Mouse (Mus musculus) midbrain, embryonic 14.5 days (tissue): Measurements from ENCODE around the gene Cdh24. TPM values are rescaled to one million over a fixed set of nuclear protein-coding genes. Genes with fewer than 3 reads are reported as not detected.

Experiments
- ATAC-seq: fragments of 200-750 bp; cut with Nextera tagmentation; 2 replicates; pipeline ENCODE4 v1.8.0; 2017; ENCODE audit warnings: moderate number of reproducible peaks, moderate library complexity; ENCODE audit not compliant: low FRiP score, low TSS enrichment
- DNase-seq: peaks from one replicate; pipeline ENCODE4 v3.0.0-alpha.2; 2015
- H3K27ac ChIP-seq: fragments of 300-500 bp; sonication (generic); replicated peaks from 2 replicates; pipeline ENCODE4 v1.5.1; 2014; ENCODE audit warnings: mild to moderate bottlenecking, low read depth, low read length, moderate library complexity
- H3K27me3 ChIP-seq: fragments of 300-500 bp; sonication (generic); 2 replicates; pipeline ENCODE4 v1.6.1; 2014; ENCODE audit warnings: low read length, control low read depth, mixed read lengths; ENCODE audit not compliant: control insufficient read depth, insufficient read depth
- H3K36me3 ChIP-seq: fragments of 300-500 bp; sonication (generic); 2 replicates; pipeline ENCODE4 v1.6.1; 2014; ENCODE audit warnings: low read length, control low read depth; ENCODE audit not compliant: control insufficient read depth, insufficient read depth
- H3K4me1 ChIP-seq: fragments of 300-500 bp; sonication (generic); 2 replicates; pipeline ENCODE4 v1.6.1; 2014; ENCODE audit warnings: mild to moderate bottlenecking, antibody characterized with exemption, low read length, control low read depth; ENCODE audit not compliant: control insufficient read depth, insufficient read depth
- H3K4me2 ChIP-seq: fragments of 300-500 bp; sonication (generic); 2 replicates; pipeline ENCODE4 v1.6.1; 2014; ENCODE audit warnings: mild to moderate bottlenecking, low read length, moderate library complexity
- H3K4me3 ChIP-seq: fragments of 300-500 bp; sonication (generic); replicated peaks from 2 replicates; pipeline ENCODE4 v1.5.1; 2014; ENCODE audit warnings: low read depth, low read length
- H3K9ac ChIP-seq: fragments of 300-500 bp; sonication (generic); replicated peaks from 2 replicates; pipeline ENCODE4 v1.6.1; 2014; ENCODE audit warnings: mild to moderate bottlenecking, low read length, moderate library complexity
- H3K9me3 ChIP-seq: fragments of 300-500 bp; sonication (generic); 2 replicates; pipeline ENCODE4 v1.6.1; 2016; ENCODE audit warnings: low read length, control low read depth, mixed read lengths; ENCODE audit not compliant: control insufficient read depth
- WGBS: fragments of 180-500 bp; shearing (Covaris S2); extraction: QIAGEN DNeasy Blood & Tissue Kit; methylation state at CpG from one replicate; pipeline ENCODE4 v1.1.7; 2014; 5-methylcytosine and 5-hydroxymethylcytosine counted together
- polyA plus RNA-seq: library from polyadenylated mRNA; unstranded; fragments of >200 nt; fragmentation: Nextera tagmentation; extraction: Ambion mirVana; gene quantifications from 2 replicates; pipeline ENCODE4 v1.2.1, GENCODE M21; 2014

The Cdh24 gene
- polyA plus RNA-seq, 1 experiment from 2014 or later: 12.4 TPM

- H3K9me3 ChIP-seq: no peaks in the 10 kb centered on the region
- 75% methylated on average over 5 of the region's 5 CpGs for WGBS
- H3K9ac ChIP-seq: 0 out of 2 replicates have a peak overlapping the region, but pooled peaks have one; percentile 6
- peaks cover 64% of the 10 kb centered on the region for H3K36me3 ChIP-seq
- H3K4me1 ChIP-seq: peaks cover 13% of the 10 kb centered on the region
- ATAC-seq (no peak), DNase-seq (no peak)
- no peak overlapping the region for H3K4me2 ChIP-seq
- no peaks in the 10 kb centered on the region for H3K27me3 ChIP-seq
- no peak overlapping the region for H3K4me3 ChIP-seq
- H3K27ac ChIP-seq: no peak overlapping the region
These were observed 3.0 kb downstream of the Cdh24 start for GRCm38 (mm10) chr14:54638210-54638609.

DNA sequence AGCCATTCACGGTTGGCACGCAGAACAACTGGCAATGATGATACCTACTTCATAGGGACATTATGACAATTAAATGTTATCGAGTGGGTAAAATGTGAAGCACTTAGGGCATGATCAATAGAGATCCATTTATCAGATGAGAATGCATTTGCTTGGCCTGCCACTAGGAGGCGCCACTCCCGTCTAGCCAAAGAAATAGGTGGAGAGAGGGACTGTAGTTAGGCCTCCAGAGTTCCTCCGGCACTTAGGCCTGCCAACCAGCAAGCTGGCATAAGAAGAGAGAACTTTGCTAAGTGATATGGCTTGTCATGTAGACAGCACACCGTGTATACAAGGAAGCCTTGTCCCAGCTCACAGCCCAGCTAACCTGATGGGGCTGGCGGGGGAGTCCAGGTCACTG lies 4.2 kb downstream of the Cdh24 start:
- Histone ChIP-seq H3K9ac (no peak overlapping the region), H3K4me3 (no peak overlapping the region), H3K4me2 (no peak overlapping the region), H3K4me1 (peaks cover 13% of the 10 kb centered on the region), H3K27ac (no peak overlapping the region), H3K36me3 (peaks cover 64% of the 10 kb centered on the region), H3K9me3 (no peaks in the 10 kb centered on the region), H3K27me3 (no peaks in the 10 kb centered on the region)
- peak; percentile 67 for DNase-seq
- ATAC-seq: no peak
- WGBS: 49% methylated on average over 8 of the region's 8 CpGs

GRCm38 (mm10) chr14:54634182-54634581 lies 7.0 kb downstream of the Cdh24 start:
- H3K4me2 ChIP-seq: no peak overlapping the region

DNA sequence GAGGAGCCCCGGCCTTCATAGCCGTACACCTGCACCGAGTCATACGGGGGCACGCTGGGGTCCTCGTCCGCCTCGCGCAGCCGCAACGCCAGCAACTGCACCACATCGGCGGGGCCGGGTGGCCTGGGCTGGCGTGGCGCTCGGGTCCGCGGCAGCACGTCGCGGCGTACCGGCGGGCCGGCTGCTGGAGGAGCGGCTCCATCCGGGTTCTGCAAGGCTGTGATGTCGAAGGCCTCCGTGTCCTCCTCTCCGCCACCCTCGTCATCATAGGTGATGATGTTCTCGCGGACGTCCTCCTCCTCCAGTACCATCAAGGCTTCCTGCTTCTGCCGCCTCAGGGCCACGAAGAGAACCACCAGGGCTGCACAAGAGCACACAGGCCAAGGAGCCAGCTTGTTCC lies 8.9 kb downstream of the Cdh24 start:
- Histone ChIP-seq H3K4me2 (no peak overlapping the region), H3K4me3 (no peak overlapping the region), H3K36me3 (peaks cover 65% of the 10 kb centered on the region), H3K27me3 (no peaks in the 10 kb centered on the region), H3K9me3 (no peaks in the 10 kb centered on the region), H3K9ac (no peak overlapping the region), H3K4me1 (no peaks in the 10 kb centered on the region), H3K27ac (no peak overlapping the region)
- WGBS: 92% methylated on average over 36 of the region's 37 CpGs
- ATAC-seq: no peak
- no peak for DNase-seq

More at GRCm38 (mm10) chr14:54634182-54634581, 7.0 kb downstream of the Cdh24 start:
- Histone ChIP-seq H3K27ac (no peak overlapping the region), H3K36me3 (peaks cover 84% of the 10 kb centered on the region), H3K4me1 (peaks cover 2% of the 10 kb centered on the region), H3K9me3 (no peaks in the 10 kb centered on the region), H3K4me3 (no peak overlapping the region), H3K9ac (no peak overlapping the region), H3K27me3 (no peaks in the 10 kb centered on the region)
- 88% methylated on average over 4 of the region's 4 CpGs for WGBS
- ATAC-seq: no peak
- DNase-seq: no peak

- H3K4me2 ChIP-seq: no peak overlapping the region
- no peak overlapping the region for H3K4me3 ChIP-seq
- peaks cover 55% of the 10 kb centered on the region for H3K36me3 ChIP-seq
- H3K9ac ChIP-seq: no peak overlapping the region
- H3K27ac ChIP-seq: 0 out of 2 replicates have a peak overlapping the region, but pooled peaks have one; percentile 63
- WGBS: 67% methylated on average over 4 of the region's 4 CpGs
- 0 out of 2 replicates have a peak, but pooled peaks have one; percentile 31 for ATAC-seq
- DNase-seq: no peak
- H3K9me3 ChIP-seq: no peaks in the 10 kb centered on the region
- no peaks in the 10 kb centered on the region for H3K27me3 ChIP-seq
- H3K4me1 ChIP-seq: no peaks in the 10 kb centered on the region
These were observed 9.9 kb downstream of the Cdh24 start for GRCm38 (mm10) chr14:54631240-54631599.

DNA sequence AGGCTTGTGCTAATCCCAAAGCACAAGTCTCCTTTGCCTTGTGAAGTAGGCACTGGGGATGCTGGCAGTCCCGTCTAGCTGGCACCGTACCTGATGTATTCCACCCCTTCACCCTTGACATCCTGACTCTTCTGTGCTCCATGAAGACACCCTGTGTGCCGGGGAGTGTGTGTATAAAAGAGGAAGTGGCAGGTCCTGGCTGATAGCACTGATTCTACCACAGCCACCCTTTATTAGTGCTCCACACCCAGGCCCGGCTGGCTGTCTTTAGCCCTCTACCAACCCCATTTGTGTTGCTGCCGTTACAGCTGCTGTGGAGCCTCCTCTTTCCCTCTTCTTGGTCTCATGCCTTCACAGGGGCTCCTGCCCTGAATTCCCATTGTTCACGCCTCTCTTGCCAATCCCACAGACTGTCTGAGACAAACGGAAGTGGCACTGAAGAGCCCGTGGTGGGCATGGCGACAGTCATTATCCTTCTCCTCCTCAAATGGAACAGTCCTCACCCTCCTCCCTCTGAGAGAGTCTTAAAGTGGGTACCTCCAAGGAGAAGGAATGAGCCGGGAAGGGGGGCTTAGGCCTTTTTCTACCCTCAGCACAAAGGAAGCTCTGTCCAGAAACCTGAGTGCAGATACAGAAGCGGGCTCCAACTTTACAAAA lies 10.5 kb downstream of the Cdh24 start:
- no peaks in the 10 kb centered on the region for H3K4me1 ChIP-seq
- no peak overlapping the region for H3K4me2 ChIP-seq
- H3K36me3 ChIP-seq: peaks cover 50% of the 10 kb centered on the region
- WGBS: 71% methylated on average over 11 of the region's 11 CpGs
- no peak overlapping the region; the same call in 1 of the 2 replicates for H3K9ac ChIP-seq
- H3K4me3 ChIP-seq: no peak overlapping the region
- ATAC-seq (0 out of 2 replicates have a peak, but pooled peaks have one; percentile 6), DNase-seq (no peak)
- H3K9me3 ChIP-seq: no peaks in the 10 kb centered on the region
- H3K27ac ChIP-seq: peak overlapping the region; percentile 63
- H3K27me3 ChIP-seq: no peaks in the 10 kb centered on the region

DNA sequence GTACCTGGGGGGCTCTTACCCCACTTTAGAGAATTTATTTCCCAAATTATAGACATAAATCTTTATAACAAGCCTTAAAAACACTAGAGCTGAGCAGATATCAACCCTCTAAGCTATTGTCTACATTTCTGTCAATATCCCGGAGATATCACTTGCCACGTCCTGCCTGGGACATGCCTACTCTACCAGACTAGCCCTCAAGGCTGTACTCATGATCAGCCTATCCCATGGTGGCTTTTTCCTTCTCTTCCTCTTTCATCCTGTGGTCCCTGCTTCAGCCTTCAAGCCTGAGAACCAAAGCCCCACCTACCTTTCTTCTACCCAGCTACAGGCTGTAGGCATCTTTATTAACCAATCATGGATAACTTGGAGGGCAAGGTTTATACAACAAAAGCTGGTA lies 11.4 kb downstream of the Cdh24 start:
- no peak overlapping the region for H3K4me2 ChIP-seq
- ATAC-seq (no peak), DNase-seq (no peak)
- H3K27me3 ChIP-seq: no peaks in the 10 kb centered on the region
- peaks cover 48% of the 10 kb centered on the region for H3K36me3 ChIP-seq
- H3K4me3 ChIP-seq: no peak overlapping the region
- H3K9ac ChIP-seq: no peak overlapping the region
- no peak overlapping the region for H3K27ac ChIP-seq
- 94% methylated on average over 2 of the region's 2 CpGs for WGBS
- no peaks in the 10 kb centered on the region for H3K4me1 ChIP-seq
- no peaks in the 10 kb centered on the region for H3K9me3 ChIP-seq

DNA sequence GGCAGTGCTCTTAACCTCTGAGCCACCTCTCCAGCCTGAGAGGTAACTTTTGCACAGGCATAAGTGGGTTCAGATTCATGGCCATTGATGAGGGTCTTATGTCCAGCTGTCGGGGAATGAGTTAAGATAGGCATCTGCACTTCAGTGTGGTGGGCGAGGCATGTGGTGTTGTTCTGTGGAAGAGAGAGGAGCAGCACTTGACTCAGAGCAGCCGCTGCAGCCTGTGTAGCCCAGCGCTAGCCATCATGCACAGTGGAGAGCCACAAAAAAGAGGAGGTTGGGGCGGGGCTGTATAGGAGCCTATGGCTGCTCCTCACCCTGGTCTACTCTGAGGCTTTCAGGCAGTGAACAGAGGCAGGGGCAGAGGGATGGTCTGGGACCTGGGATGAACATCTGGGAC lies 13.1 kb downstream of the Cdh24 start:
- DNase-seq (no peak), ATAC-seq (no peak)
- H3K4me1 ChIP-seq: no peaks in the 10 kb centered on the region
- H3K27me3 ChIP-seq: no peaks in the 10 kb centered on the region
- H3K4me2 ChIP-seq: no peak overlapping the region
- peaks cover 34% of the 10 kb centered on the region for H3K36me3 ChIP-seq
- no peak overlapping the region for H3K9ac ChIP-seq
- H3K9me3 ChIP-seq: no peaks in the 10 kb centered on the region
- no peak overlapping the region for H3K27ac ChIP-seq
- H3K4me3 ChIP-seq: no peak overlapping the region
- 78% methylated on average over 5 of the region's 5 CpGs for WGBS

GRCm38 (mm10) chr14:54624976-54625375 lies 16.2 kb downstream of the Cdh24 start:
- Histone ChIP-seq H3K27ac (no peak overlapping the region), H3K27me3 (no peaks in the 10 kb centered on the region), H3K9me3 (no peaks in the 10 kb centered on the region), H3K9ac (no peak overlapping the region), H3K4me2 (no peak overlapping the region), H3K4me3 (no peak overlapping the region), H3K36me3 (peaks cover 3% of the 10 kb centered on the region; the same call in 1 of the 2 replicates), H3K4me1 (no peaks in the 10 kb centered on the region)
- WGBS: 74% methylated on average over 10 of the region's 10 CpGs
- ATAC-seq: no peak
- DNase-seq: no peak
